Mouse (Mus musculus) kidney, adult 2 months (tissue): ENCODE results near the gene Mrpl37. TPM values are rescaled to one million over a fixed set of nuclear protein-coding genes. Genes with fewer than 3 reads are reported as not detected.

Experiments used
- DNase-seq: peaks from one replicate; pipeline ENCODE4 v3.0.0; 2021
- H3K27ac ChIP-seq: fragments of 200-500 bp; 2 replicates; pipeline ENCODE4 v1.5.1; 2012; ENCODE audit warnings: low read depth, low read length, control low read depth, inconsistent platforms; ENCODE audit not compliant: insufficient read depth
- H3K27me3 ChIP-seq: fragments of 200-500 bp; replicated peaks from 2 replicates; pipeline ENCODE4 v1.6.1; 2012; ENCODE audit warnings: mild to moderate bottlenecking, moderate library complexity, low read length, inconsistent platforms; ENCODE audit not compliant: control insufficient read depth, insufficient read depth
- H3K36me3 ChIP-seq: fragments of 200-500 bp; 2 replicates; pipeline ENCODE4 v1.6.1; 2012; ENCODE audit warnings: mild to moderate bottlenecking, moderate library complexity, low read length, inconsistent platforms; ENCODE audit not compliant: control insufficient read depth, insufficient read depth
- H3K4me1 ChIP-seq: fragments of 200-500 bp; 2 replicates; pipeline ENCODE4 v1.6.1; 2011; ENCODE audit warnings: low read length; ENCODE audit not compliant: control insufficient read depth, insufficient read depth
- H3K4me3 ChIP-seq: fragments of 200-500 bp; 2 replicates; pipeline ENCODE4 v1.5.1; 2011; ENCODE audit warnings: mild to moderate bottlenecking, low read depth, low read length, control low read depth; ENCODE audit not compliant: insufficient read depth
- CTCF ChIP-seq: fragments of 200-500 bp; conservative IDR thresholded peaks from 2 replicates; pipeline ENCODE4 v1.5.1; 2011; ENCODE audit warnings: low read depth, mild to moderate bottlenecking, control low read depth, low read length, moderate library complexity, mixed read lengths; ENCODE audit not compliant: insufficient read depth, insufficient read length
- POLR2A ChIP-seq: fragments of 200-500 bp; IDR thresholded peaks from one replicate; pipeline ENCODE4 v1.6.1; 2011; ENCODE audit warnings: low read depth, low read length, control low read depth
- WGBS: fragments of 180-500 bp; shearing (Covaris S2); methylation state at CpG from one replicate; pipeline ENCODE4 v1.1.7; 2018; 5-methylcytosine and 5-hydroxymethylcytosine counted together
- polyA plus RNA-seq: library from polyadenylated mRNA; depleted of rRNA; stranded (reverse); fragments of >200 nt; gene quantifications from 2 replicates; pipeline ENCODE4 v1.2.3, GENCODE M21; 2012

Mrpl37 gene
- polyA plus RNA-seq, 1 experiment: 111 TPM

GRCm38 (mm10) chr4:107052962-107053553, 13.6 kb downstream of the Mrpl37 start:
- H3K27me3 ChIP-seq: no peaks in the 10 kb centered on the region
- DNase-seq: no peak
- no peaks in the 10 kb centered on the region for H3K36me3 ChIP-seq
- no peak for TF ChIP-seq POLR2A
- TF ChIP-seq CTCF: no peak
- H3K27ac ChIP-seq: no peak overlapping the region
- 64% methylated on average over 5 of the region's 5 CpGs for WGBS
- no peaks in the 10 kb centered on the region for H3K4me1 ChIP-seq
- no peak overlapping the region for H3K4me3 ChIP-seq

GRCm38 (mm10) chr4:107051889-107052288, 14.8 kb downstream of the Mrpl37 start:
- WGBS: 70% methylated on average over 4 of the region's 4 CpGs
- H3K4me1 ChIP-seq: no peaks in the 10 kb centered on the region
- DNase-seq: no peak

GRCm38 (mm10) chr4:107048568-107049162, 18.0 kb downstream of the Mrpl37 start:
- WGBS: 84% methylated on average over 11 of the region's 11 CpGs
- no peak for DNase-seq
- no peaks in the 10 kb centered on the region for H3K36me3 ChIP-seq
- H3K27me3 ChIP-seq: no peaks in the 10 kb centered on the region
- TF ChIP-seq CTCF (no peak), POLR2A (no peak)
- no peak overlapping the region for H3K27ac ChIP-seq
- H3K4me3 ChIP-seq: no peak overlapping the region
- H3K4me1 ChIP-seq: no peaks in the 10 kb centered on the region

More at GRCm38 (mm10) chr4:107051889-107052288, 14.8 kb downstream of the Mrpl37 start:
- Histone ChIP-seq H3K27me3 (no peaks in the 10 kb centered on the region), H3K27ac (no peak overlapping the region), H3K4me3 (no peak overlapping the region), H3K36me3 (no peaks in the 10 kb centered on the region)
- no peak for TF ChIP-seq POLR2A
- no peak for TF ChIP-seq CTCF

GRCm38 (mm10) chr4:107047806-107048205, 18.9 kb downstream of the Mrpl37 start:
- H3K27ac ChIP-seq: no peak overlapping the region
- H3K27me3 ChIP-seq: no peaks in the 10 kb centered on the region
- H3K4me3 ChIP-seq: no peak overlapping the region
- no peaks in the 10 kb centered on the region for H3K4me1 ChIP-seq
- WGBS: 86% methylated on average over 5 of the region's 5 CpGs
- DNase-seq: no peak
- H3K36me3 ChIP-seq: no peaks in the 10 kb centered on the region
- TF ChIP-seq CTCF (no peak), POLR2A (no peak)

- Histone ChIP-seq H3K4me1 (no peaks in the 10 kb centered on the region), H3K4me3 (no peak overlapping the region), H3K27ac (no peak overlapping the region), H3K36me3 (no peaks in the 10 kb centered on the region), H3K27me3 (no peaks in the 10 kb centered on the region)
- no peak for DNase-seq
- TF ChIP-seq POLR2A (no peak), CTCF (no peak)
- 96% methylated on average over 13 of the region's 13 CpGs for WGBS
Observed at GRCm38 (mm10) chr4:107045188-107045587, 21.5 kb downstream of the Mrpl37 start.

GRCm38 (mm10) chr4:107042304-107042703, 24.4 kb downstream of the Mrpl37 start:
- WGBS: 96% methylated on average over 6 of the region's 6 CpGs
- DNase-seq: no peak
- H3K27me3 ChIP-seq: no peaks in the 10 kb centered on the region
- H3K4me1 ChIP-seq: no peaks in the 10 kb centered on the region
- H3K27ac ChIP-seq: no peak overlapping the region
- TF ChIP-seq POLR2A (no peak), CTCF (no peak)
- no peaks in the 10 kb centered on the region for H3K36me3 ChIP-seq
- no peak overlapping the region for H3K4me3 ChIP-seq

GRCm38 (mm10) chr4:107039270-107039669, 27.4 kb downstream of the Mrpl37 start:
- Histone ChIP-seq H3K36me3 (no peaks in the 10 kb centered on the region), H3K27me3 (no peaks in the 10 kb centered on the region), H3K27ac (no peak overlapping the region), H3K4me1 (no peaks in the 10 kb centered on the region), H3K4me3 (no peak overlapping the region)
- no peak for TF ChIP-seq POLR2A
- no peak for TF ChIP-seq CTCF
- DNase-seq: no peak
- WGBS: 82% methylated on average over 8 of the region's 8 CpGs
